Mouse (Mus musculus) ovary, postnatal 36 days (tissue): ENCODE measurements around the gene Rrnad1.

Experiments used
- DNase-seq: peaks from one replicate; pipeline ENCODE4 v3.0.0; 2022; ENCODE audit warnings: low spot score, mixed read lengths

Gene Rrnad1

GRCm38 (mm10) chr3:87877730-87878129 is 52.8 kb downstream of the Rrnad1 start:
- no peak for DNase-seq
